Mouse (Mus musculus) B cell, adult 2 months (primary cell): ENCODE results near the gene Epo.

ENCODE experiments used
- DNase-seq, 2 experiments: peaks; one replicate each; pipeline ENCODE4 v3.0.0; 2022

The Epo gene

GRCm38 (mm10) chr5:137514811-137515210 is 18.2 kb downstream of the Epo start:
- no peak for DNase-seq

GRCm38 (mm10) chr5:137513951-137514721 is 18.9 kb downstream of the Epo start:
- no peak for DNase-seq

GRCm38 (mm10) chr5:137512847-137513794 is 19.9 kb downstream of the Epo start:
- DNase-seq = peak; percentile 39 to 44

GRCm38 (mm10) chr5:137511706-137512105 is 21.3 kb downstream of the Epo start:
- DNase-seq = no peak

- DNase-seq = peak; percentile 23 to 30
Observed at GRCm38 (mm10) chr5:137510573-137511390, 22.3 kb downstream of the Epo start.

- DNase-seq = peak; percentile 80 to 86
Observed at GRCm38 (mm10) chr5:137510014-137510501, 23.0 kb downstream of the Epo start.

GRCm38 (mm10) chr5:137504041-137504440 is 29.0 kb downstream of the Epo start:
- DNase-seq = peak; percentile 36 to 38

- DNase-seq = peak; percentile 79 to 80
Observed at GRCm38 (mm10) chr5:137502667-137503110, 30.4 kb downstream of the Epo start.

- DNase-seq = peak; percentile 100
Observed at GRCm38 (mm10) chr5:137501709-137502666, 31.1 kb downstream of the Epo start, which contains the start of gene Pop7. Pop7 (minus strand) TSS chr5:137502518.

- DNase-seq = no peak
Observed at GRCm38 (mm10) chr5:137500186-137500585, 32.9 kb downstream of the Epo start.

GRCm38 (mm10) chr5:137493831-137494230 is 39.2 kb downstream of the Epo start:
- no peak for DNase-seq

- DNase-seq = no peak
Observed at GRCm38 (mm10) chr5:137491559-137491958, 41.5 kb downstream of the Epo start.

- peak; percentile 19 to 29 for DNase-seq
Observed at GRCm38 (mm10) chr5:137487616-137488015, 45.4 kb downstream of the Epo start.

- no peak for DNase-seq
Observed at GRCm38 (mm10) chr5:137485851-137486155, 47.2 kb downstream of the Epo start.

GRCm38 (mm10) chr5:137485071-137485850 is 47.8 kb downstream of the Epo start:
- DNase-seq = no peak

- no peak for DNase-seq
Observed at GRCm38 (mm10) chr5:137481897-137482296, 51.1 kb downstream of the Epo start.

GRCm38 (mm10) chr5:137481138-137481537 is 51.9 kb downstream of the Epo start:
- DNase-seq = peak; percentile 61 to 65

- no peak for DNase-seq
Observed at GRCm38 (mm10) chr5:137476964-137477363, 56.1 kb downstream of the Epo start, which contains the start of gene Zan. Zan (minus strand) TSS chr5:137477064.

- no peak for DNase-seq
Observed at GRCm38 (mm10) chr5:137474351-137474750, 58.7 kb downstream of the Epo start.

GRCm38 (mm10) chr5:137472252-137472904 is 60.7 kb downstream of the Epo start:
- DNase-seq = no peak
